Mouse (Mus musculus) erythroblast, embryonic 14.5 days (primary cell): ENCODE measurements around the gene Mta2.

ENCODE experiments used
- GATA1 ChIP-seq: IDR thresholded peaks from 2 replicates; pipeline ENCODE4 v1.6.1; 2012; ENCODE audit warnings: low read length, inconsistent platforms, mixed read lengths
- TAL1 ChIP-seq: IDR thresholded peaks from 3 replicates; pipeline ENCODE4 v1.6.1; 2012; ENCODE audit warnings: low read length, inconsistent platforms, mixed read lengths

GRCm38 (mm10) chr19:8966590-8967372 is 25.1 kb downstream of the Mta2 start, which contains the start of gene Eef1g:
- no peak for TF ChIP-seq GATA1
- no peak for TF ChIP-seq TAL1
